9 mouse cellular contexts compared by ENCODE assay signal in the genomic region with DNA sequence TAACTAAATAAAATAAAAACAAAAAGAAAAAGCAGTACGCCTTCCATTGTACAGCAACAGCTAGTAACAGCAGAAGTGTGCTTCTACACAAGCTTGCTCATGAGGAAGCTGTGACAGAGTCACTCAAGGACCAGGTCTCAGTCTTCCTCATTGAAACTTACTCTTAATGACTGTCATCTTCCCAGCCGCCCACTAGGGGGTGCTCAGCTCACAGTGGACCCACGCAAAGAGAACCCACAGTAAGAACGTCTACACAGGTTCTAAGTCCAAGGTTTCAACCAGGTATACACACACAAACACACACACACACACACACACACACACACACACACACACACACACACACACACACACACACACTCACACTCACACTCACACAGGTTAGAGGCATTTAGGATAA.
A peak's percentile ranks its signal among the peaks of the same experiment; 100 is the strongest.
DNase-seq lines count a peak whose midpoint lies in the region; ATAC-seq and TF ChIP-seq lines count a peak whose summit lies in the region.
"Had no signal": no experiment of that assay in that cellular context is flagged by ENCODE, and none has a peak within 500 bp of the region (broad histone marks: within the 10 kb centered on the region; RNA-seq: fewer than 3 reads in every experiment).

No protein-coding gene starts in this region.

- DNase-seq in adrenal gland, adult 8-10 months, result peak; percentile 53
- peak; percentile 59 for DNase-seq in embryo, embryonic 9.5 days (ENCODE audit: extremely low spot score)
- peak; percentile 51 to 77 for DNase-seq in layer of hippocampus, adult 8-10 months (ENCODE audit: low spot score in 2 of 2)
- peak; percentile 76 for DNase-seq in lung, postnatal 10 days
- DNase-seq in right cerebral cortex, adult 18-20 months, result peak; percentile 66
- DNase-seq in urinary bladder, postnatal 25 days (ENCODE audit: low spot score), result peak; percentile 68

- H3K4me1 ChIP-seq in E14TG2a.4 (replicated peaks; ENCODE audit: low read depth, low read length), result peaks cover 82% of the 10 kb centered on the region

- H3K27me3 ChIP-seq in E14TG2a.4 (ENCODE audit: insufficient read depth, low read length), result no peaks in the 10 kb centered on the region
- H3K27me3 ChIP-seq: heart, embryonic 13.5 days had no signal

- ATAC-seq in hematopoietic stem cell, adult 5-6 weeks (replicated peaks in 1 of 2; ENCODE audit: insufficient read depth in 1 of 2, low FRiP score in 2 of 2, low TSS enrichment in 1 of 2, low read depth in 1 of 2, poor library complexity in 2 of 2, severe bottlenecking in 2 of 2), result peak; percentile 84 to 90

- peaks cover 99% of the 10 kb centered on the region for H3K36me3 ChIP-seq in E14TG2a.4 (ENCODE audit: insufficient read depth, low read length)

- H3K9me3 ChIP-seq in E14TG2a.4 (ENCODE audit: low read length), result no peaks in the 10 kb centered on the region
- H3K9me3 ChIP-seq: heart, embryonic 13.5 days had no signal

- peak; percentile 45 for TF ChIP-seq CTCF in E14TG2a.4 (conservative IDR thresholded peaks at IDR 0.05; ENCODE audit: low read length)

- no peak overlapping the region for H3K4me3 ChIP-seq in E14TG2a.4 (replicated peaks; ENCODE audit: low read length)
- H3K4me3 ChIP-seq: heart, embryonic 13.5 days had no signal
